Mouse (Mus musculus): ENCODE data around the gene Ryr2. TPM values are rescaled to one million over a fixed set of nuclear protein-coding genes. Genes with fewer than 3 reads are reported as not detected.
"Not testable (repeated sequence)": the region's sequence is repeated elsewhere in the genome, so short reads cannot be mapped to it uniquely, and the experiment has no call there.

The Ryr2 gene
- polyA plus RNA-seq, 2 experiments from 2014 or later = not detected

- no peak for ATAC-seq
These were observed 236.8 kb downstream of the Ryr2 start for GRCm38 (mm10) chr13:11869971-11870370.

GRCm38 (mm10) chr13:11869486-11869885, 237.3 kb downstream of the Ryr2 start:
- ATAC-seq = no peak

- no peak for ATAC-seq
These were observed 237.8 kb downstream of the Ryr2 start for GRCm38 (mm10) chr13:11868979-11869378.

DNA sequence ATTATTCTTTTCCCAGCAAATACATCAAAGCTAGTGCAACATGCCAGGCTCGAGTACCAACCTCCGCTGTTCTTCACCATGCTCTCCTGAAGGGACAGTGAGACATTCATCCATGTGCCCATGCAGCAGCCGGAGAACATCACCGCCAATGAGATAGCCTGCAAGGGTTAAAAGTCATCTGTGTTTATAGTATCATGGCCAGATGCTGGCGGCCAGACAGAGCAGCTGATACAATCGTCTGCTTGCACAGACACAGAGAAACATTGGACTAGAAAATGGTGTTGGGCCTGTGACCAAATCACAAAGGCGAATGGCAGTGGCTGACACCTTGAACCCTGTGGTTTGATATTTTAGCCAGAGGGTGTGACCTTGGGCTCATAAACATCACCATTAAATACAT, 238.7 kb downstream of the Ryr2 start:
- no peak for ATAC-seq

DNA sequence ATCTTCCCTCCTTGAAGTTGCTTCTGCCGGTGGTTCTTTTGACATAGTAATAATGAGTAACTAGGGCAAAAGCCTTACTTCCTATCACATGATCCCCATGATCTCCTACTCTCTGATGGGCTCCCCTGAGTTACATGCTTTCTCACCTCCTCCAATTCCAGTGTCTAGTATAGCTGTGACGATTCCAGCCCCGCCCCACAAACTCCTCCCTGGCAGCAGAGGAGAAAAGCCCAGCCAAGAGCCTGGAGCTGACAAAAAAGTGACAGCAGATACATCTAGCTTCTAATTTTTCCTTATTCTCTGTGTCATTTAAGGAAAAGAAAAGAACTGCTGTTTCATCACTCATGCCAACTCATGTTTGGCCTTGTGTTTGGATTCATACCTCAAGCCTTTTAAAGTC, 241.5 kb downstream of the Ryr2 start:
- ATAC-seq = no peak

- ATAC-seq = no peak
These were observed 255.1 kb downstream of the Ryr2 start for GRCm38 (mm10) chr13:11851691-11852090.

DNA sequence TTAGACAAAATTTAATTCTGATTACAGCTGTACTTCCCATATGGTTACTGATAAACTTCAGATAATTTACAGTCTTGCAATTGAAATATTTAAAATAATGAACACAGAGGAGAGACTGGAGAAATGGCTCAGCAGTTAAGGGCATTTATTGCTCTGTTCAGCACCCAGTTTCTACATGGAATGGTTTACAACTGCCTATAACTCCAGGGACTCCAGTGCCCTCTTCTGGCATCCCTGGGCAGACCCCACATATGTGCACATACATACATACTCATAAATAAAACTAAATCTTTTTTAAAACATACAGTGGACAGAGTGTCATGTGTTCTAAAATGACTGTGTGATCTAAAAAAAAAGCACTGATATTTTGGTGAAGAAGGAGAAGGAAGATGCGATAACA, 262.9 kb downstream of the Ryr2 start:
- ATAC-seq = no peak

- no peak for ATAC-seq
These were observed 268.9 kb downstream of the Ryr2 start for GRCm38 (mm10) chr13:11837870-11838269.

- no peak for ATAC-seq
These were observed 269.6 kb downstream of the Ryr2 start for GRCm38 (mm10) chr13:11837152-11837551.

DNA sequence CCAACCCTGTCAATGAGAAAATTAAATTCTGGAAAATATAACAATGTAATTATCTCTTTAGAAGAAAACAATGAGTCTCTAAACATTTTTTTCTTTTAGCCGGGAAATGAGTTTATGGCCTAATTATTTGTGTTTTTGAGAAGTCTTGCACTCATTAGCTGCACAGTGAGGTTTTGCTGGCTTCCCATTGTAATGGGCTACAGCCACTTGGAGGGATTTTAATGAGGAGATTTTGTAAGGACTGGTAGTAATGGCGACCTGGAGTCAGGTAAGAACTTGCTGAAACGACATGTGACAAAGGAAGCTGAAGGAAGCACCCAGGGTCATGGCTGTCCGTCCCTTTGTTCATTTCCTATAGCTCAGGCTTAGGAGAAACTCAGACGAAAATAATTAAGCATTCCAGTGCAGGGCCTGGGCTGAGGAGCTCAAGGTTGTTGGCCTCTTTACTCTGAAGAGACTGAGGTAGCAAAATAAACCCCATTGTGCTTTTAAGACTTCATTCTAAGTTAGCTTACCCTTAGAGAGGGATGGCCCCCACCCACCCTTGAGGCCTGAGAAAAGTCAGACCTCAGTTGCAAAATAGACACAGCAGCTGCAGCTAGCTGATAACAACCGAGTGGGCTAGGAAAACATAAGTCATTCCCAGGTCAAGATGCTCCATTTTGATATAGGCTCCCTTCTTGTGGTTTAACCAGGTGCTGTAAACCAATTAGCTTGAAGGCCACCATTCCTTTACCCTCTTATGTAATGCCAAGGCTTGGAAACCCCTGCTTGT, 270.3 kb downstream of the Ryr2 start:
- ATAC-seq = no peak

- ATAC-seq = no peak
These were observed 275.5 kb downstream of the Ryr2 start for GRCm38 (mm10) chr13:11831210-11831609.

GRCm38 (mm10) chr13:11825563-11826226, 281.1 kb downstream of the Ryr2 start:
- ATAC-seq = no peak

DNA sequence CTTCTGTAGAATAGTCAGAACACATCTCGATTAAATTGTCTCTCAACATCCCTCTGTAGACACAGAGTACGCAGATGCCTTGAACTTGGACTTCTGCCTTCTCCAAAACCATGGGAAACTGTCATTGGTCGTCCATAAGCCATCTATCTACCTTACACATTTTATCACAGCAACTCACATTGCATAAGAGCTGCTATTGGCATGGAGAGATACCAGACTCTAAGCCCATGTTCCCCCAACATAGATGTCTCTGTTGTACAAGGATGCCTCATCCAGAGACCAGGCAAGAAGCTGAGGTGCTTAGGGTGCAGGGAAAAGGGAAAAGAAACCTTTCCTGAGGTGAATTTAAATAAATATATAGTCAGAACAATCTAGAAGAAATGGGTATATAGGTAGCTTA, 288.0 kb downstream of the Ryr2 start:
- ATAC-seq = no peak

DNA sequence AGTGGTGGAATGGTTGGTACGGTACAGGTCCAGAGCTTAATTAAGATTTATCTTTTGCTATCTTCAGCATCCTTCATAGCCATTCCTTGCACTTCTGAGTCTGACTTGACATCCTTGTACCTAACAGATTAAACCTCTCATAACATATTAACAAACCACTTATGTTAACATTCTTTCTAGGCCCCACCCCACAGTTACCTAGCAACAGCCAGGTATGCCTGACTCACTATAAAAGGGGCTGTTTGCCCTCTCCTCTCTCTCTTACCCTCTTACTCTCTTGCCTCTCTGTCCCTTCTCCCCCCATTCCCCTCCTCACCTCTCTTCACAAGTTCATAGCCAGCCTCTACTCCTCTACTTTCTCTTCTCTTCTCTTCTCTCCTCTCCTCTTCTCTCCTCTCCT, 297.4 kb downstream of the Ryr2 start:
- not testable (repeated sequence) for ATAC-seq

- ATAC-seq = no peak
These were observed 314.2 kb downstream of the Ryr2 start for GRCm38 (mm10) chr13:11792536-11792935.

GRCm38 (mm10) chr13:11790536-11790935, 316.2 kb downstream of the Ryr2 start:
- no peak for ATAC-seq

GRCm38 (mm10) chr13:11782411-11783155, 324.2 kb downstream of the Ryr2 start:
- no peak for ATAC-seq

GRCm38 (mm10) chr13:11781065-11781464, 325.7 kb downstream of the Ryr2 start:
- ATAC-seq = no peak

GRCm38 (mm10) chr13:11777726-11778125, 329.0 kb downstream of the Ryr2 start:
- no peak for ATAC-seq

- ATAC-seq = no peak
These were observed 334.6 kb downstream of the Ryr2 start for GRCm38 (mm10) chr13:11772173-11772572.

DNA sequence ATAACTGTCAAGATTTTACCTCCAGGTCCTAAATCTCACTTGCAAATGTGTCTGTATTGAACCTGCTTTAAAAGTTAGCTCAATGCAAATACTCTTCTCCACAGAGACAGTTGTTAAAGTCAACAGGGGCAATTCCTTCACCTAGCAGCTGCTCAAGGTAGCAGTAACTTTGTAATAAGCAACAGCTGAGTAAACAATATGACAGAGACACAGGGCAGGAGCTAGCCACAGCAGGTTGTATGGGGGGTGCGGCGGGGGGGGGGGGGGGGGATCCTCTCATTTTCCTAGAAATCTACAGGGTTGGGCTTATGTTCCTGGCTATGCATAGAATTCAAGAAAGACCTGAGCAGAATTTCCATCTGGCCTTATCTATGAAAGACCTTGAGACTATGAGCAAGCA, 339.8 kb downstream of the Ryr2 start:
- no peak for ATAC-seq

DNA sequence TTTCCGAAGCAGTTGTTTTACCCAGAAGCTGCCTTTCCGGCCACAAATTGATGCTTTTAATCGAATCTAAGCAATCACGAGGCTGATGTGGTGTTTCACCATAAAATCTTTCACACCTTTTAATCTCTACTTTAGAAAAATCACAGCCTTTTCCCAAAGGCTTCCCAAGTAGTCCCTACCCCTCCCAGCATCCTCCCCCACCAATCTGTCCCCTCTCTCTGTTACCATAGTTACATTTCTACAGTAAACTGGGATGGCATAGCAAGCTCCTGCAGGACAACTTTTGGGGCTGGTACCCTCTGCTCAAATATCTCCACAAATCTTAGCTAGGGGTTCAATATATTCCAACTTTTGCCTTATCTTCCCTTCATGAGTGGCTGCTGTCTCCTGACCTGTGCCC, 342.8 kb downstream of the Ryr2 start:
- no peak for ATAC-seq

- no peak for ATAC-seq
These were observed 343.6 kb downstream of the Ryr2 start for GRCm38 (mm10) chr13:11763104-11763503.

- no peak for ATAC-seq
These were observed 348.9 kb downstream of the Ryr2 start for GRCm38 (mm10) chr13:11757894-11758293.
